Mouse (Mus musculus) liver, postnatal 0 days (tissue): ENCODE measurements at regions not wholly inside any gene's neighbourhood (a gene's known extent, or its start where the extent isn't known, plus 50 kb on each side); places are given as distances from the start of the nearest gene placed in this dataset.

ENCODE experiments used
- CTCF ChIP-seq: sonication (generic); IDR thresholded peaks from 2 replicates; pipeline ENCODE4 v1.5.1; 2016; ENCODE audit warnings: antibody characterized with exemption, low read depth
- EP300 ChIP-seq: IDR thresholded peaks from 2 replicates; pipeline ENCODE4 v1.6.1; 2016; ENCODE audit warnings: antibody characterized with exemption, low read depth, mild to moderate bottlenecking

GRCm38 (mm10) chr4:93935692-93936091 is 600.4 kb upstream of the Tusc1 start:
- no peak for TF ChIP-seq CTCF
- TF ChIP-seq EP300, result no peak
